Mouse (Mus musculus) layer of hippocampus, adult 9-10 months (tissue): ENCODE data around the gene Hnrnpll.

Experiments used
- DNase-seq: peaks from one replicate; pipeline ENCODE4 v3.0.0; 2022; ENCODE audit warnings: low spot score

The Hnrnpll gene

DNA sequence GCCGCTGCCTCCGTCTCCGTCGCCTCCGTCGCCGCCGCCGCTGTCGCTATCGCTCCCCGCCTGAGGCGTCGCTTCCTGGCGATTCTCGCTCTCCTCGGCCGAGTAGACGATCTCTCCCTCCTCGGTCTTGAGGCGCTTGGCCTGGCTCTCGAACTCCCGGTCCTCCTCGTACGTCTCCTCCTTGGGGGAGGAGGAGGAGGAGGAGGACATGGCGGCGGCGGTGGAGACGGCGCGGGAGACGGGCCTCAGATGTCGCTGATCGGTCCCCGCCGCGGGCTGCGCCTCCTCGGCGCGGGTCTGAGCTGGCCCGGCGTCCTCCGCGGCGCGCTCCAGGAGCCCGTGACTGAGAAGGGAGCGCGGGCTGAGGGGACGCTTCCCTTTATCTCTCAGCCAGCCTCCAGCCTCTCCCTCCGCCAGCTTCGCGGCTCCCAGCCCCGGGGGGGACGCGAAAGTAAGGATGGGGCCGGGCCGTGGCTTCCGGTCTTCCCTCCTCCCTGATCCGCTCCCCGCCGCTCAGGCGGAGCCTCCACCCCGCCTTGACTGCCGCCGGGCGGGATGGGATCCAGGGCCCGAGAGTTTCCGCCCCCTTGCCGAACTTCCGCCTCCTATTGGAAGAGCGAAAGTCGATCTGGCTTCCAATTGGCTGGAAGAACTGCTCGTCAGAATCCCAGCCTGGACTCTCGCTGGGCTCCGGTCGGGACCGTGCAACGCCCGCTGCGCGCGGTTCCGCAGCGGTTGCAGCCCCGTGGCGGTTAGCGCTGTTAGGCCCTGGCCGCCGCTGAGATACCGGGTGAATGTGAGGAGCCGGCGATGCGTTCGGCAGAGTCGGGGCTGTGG is at the start of gene Hnrnpll:
Gene Hnrnpll (minus strand): TSS at position 552 of the 837 bp plus-strand sequence.
- DNase-seq, result peak; percentile 97

DNA sequence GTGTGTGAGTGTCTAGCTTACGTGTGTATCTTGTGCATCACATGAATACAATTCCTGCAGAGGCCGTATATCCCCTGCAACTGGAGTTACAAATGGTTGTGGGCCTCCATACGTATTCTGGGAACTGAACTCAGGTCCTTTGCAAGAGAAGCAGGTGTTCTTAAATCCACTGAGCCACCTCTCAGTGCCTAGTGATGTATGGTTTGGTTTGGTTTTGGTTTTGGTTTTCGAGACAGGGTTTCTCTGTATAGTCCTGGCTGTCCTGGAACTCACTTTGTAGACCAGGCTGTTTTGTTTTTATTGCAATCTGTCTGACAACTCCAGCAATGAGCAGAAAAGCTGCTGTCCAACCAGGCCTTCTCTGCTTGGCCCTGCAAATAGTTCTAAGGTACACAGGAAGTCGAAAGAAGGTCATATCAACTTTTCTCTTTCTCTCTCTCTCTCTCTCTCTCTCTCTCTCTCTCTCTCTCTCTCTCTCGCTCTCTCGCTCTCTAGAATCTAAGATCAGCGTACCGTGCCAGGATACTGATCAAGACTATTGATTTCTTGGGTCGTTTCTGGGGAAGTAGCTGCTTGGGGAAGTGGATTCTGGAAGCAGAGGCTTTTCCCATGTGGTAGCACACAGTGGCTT is 43.3 kb upstream of the Hnrnpll start:
- no peak for DNase-seq

DNA sequence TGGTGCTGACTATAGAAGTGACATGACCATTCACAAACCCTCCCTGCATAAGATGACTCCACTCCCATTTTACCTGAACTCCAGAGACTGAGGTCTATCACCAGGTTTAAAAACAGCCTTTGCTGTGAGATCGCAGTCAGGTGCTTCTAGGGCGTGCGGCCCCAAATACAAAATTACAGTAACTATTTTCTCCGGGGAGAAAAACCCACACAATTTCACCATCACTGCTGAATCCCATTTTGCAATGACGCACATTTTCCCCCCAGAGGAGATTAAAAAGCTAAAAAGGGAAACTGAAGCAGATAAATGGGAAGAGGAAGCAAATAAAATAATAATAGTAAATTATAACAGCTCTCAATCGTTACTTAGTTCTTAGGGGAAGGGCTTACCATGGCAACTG is 37.7 kb upstream of the Hnrnpll start:
- DNase-seq, result no peak

- no peak for DNase-seq
Observed at GRCm38 (mm10) chr17:80097221-80097620, 35.1 kb upstream of the Hnrnpll start.

DNA sequence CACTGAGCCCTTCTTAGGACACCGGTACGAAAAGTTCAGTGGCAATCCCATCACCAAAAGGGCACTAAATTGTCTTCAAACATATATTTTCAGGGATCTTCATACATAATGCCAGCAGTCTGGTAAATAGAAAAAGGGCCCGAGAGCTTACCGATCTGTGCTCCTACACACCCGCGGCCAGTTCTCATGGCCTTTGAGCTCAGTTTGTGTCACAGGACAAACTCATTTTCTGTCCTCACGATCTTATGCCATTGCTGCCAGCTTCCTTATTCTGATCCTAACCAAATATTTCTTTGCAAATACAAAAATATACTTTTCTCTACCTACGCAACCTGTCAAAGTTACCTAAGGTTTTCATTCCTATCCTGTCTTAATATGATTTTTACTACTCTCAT is 34.6 kb upstream of the Hnrnpll start:
- no peak for DNase-seq

DNA sequence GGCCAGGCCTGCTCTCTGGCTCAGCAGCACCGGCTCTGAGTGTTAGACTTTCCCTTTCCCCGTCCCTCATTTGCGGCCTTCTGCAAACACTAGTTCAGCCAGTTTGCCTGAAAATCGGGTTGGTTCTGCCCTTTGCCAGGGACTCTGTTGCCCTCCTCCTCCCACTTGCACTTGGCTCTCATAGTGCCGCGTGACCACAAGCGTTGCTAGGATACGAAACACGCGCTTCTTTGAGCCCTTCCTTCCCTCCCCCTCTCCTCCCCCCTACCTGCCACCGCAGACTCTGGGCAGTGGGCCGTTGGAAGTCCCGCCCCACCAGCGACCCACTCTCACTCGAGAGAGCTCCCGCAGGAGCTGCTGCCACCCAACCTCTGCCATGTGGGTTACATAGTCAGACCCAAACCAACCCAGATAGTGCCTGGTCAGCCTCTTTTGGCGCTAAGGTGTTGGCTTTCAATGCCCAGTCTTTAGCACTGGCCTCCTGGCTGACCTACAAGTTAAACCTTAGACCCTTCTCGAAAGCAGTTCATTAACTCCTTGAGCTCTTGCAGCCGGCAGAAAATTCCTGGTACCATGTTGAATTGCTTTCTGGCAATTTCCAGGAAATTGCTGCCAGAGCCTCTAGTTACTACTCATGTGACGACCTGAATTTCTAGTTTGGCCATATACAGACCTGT is 34.0 kb upstream of the Hnrnpll start:
- no peak for DNase-seq

GRCm38 (mm10) chr17:80095254-80095899 is 33.2 kb upstream of the Hnrnpll start:
- no peak for DNase-seq

- DNase-seq, result no peak
Observed at GRCm38 (mm10) chr17:80091879-80092549, 29.9 kb upstream of the Hnrnpll start.

DNA sequence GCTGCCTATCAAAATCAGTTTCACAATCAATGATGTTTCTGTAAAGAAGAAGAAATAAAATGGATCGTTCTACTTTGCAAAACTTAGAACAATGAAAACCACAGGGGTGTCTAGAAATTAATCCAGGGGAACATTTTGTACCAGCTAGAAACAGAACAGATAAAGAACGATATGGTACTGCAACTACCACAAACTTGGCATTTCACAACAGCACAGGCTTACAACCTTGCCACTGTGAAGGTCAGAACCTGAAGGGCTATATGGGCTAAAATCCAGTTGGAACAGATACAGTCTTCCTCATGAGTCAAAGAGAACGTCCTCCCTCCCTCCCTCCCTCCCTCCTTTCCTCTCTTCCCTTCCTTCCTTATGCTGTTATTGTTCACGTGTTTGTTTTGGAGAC is 28.4 kb upstream of the Hnrnpll start:
- DNase-seq, result no peak

DNA sequence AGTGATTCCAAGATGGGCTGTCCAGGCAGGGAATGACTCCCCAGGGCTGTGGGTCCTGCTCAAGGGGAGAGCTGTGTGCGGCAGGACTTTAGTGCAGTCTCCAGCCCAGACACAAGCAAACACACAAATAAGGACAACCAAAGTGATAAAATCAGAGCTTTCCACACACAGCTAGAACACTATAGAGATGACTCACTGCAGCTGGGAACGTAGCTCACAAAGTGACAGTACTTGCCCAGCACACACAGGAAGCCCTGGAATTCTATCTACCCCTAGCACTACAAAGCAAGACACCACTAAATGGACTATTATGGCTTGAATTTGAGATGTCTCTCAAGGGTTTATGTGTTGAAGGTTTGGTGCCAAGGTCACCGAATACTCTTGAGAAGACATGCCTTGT is 26.0 kb upstream of the Hnrnpll start:
- DNase-seq, result no peak

DNA sequence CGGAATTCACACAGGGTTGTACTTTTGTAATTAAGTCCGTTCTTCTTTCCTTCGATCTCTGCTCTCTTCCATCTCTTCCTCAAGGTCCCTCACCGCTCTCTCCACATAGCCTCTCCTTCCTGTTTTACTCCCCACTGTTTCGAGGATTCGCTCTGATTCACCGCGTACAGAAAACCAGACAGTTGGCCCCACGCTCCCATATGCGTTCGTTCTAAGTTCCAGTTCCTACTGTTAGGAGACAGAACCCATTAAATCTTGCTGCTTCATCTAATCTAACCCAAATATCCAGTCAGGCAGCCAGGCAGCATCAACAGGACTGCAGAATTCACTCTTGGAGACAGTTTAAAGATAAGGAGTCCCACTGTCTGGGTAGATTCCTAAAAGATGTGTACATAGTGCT is 24.5 kb upstream of the Hnrnpll start:
- no peak for DNase-seq

GRCm38 (mm10) chr17:80084424-80084823 is 22.3 kb upstream of the Hnrnpll start:
- no peak for DNase-seq

GRCm38 (mm10) chr17:80083223-80083622 is 21.1 kb upstream of the Hnrnpll start:
- DNase-seq, result no peak

- no peak for DNase-seq
Observed at GRCm38 (mm10) chr17:80078726-80079125, 16.6 kb upstream of the Hnrnpll start.

DNA sequence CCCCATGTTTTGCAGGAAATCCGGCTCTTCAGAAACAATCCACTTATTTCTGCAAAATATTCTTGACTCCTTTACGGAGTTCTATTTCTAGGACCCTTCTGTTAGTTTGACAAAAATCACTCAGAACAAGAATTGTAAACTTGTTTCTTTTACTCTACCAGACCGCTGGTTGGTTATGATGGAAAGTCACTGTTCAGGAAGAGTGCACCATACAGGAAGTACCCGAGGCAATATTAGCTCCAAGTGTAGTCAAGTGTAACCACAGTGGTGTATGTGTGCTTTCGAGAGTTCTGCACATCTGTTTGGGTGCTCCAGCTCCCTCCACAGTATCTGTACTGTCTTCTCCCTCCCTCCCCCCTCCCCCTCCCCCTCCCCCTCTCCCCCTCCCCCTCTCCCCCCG is 5.1 kb upstream of the Hnrnpll start:
- no peak for DNase-seq

GRCm38 (mm10) chr17:80063840-80064495 is 1.8 kb upstream of the Hnrnpll start:
- no peak for DNase-seq

DNA sequence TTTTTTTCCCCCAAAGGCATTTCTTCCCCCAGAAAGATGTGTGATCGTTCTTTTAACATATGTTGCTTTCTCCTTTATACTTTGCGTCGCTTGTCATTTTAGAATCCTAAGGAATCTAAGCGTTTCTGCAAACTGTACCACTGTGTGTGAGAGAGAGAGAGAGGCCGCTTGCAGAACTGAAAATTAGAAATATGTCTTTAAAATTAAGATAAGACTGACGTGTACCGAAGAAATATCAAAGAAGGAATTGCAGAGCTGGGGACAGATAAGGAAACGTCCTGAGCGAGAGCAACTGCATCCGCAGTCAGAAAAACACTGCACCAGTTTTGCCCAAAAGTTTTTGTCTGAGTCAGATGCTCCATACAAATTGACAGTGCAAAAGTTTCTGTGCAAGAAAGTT is 1.3 kb upstream of the Hnrnpll start:
- DNase-seq, result no peak

DNA sequence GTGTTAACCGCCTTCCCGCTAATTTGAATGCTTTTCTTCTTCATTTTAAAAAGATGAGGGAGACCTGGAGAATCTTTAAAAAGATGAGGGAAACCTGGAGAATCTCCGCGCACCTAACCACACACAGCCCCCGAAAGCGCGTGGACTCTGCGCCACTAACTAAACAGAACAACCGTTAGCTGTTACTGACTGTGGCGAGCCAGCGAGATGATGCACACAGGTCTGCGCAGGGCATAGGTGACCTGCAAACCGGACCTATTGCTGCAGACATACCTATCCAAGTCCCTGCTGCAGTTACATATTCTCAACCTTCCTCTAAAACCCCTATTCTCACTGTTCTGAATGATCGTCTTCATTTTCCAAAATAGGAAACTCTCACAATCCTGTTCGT is 481 bp upstream of the Hnrnpll start:
- DNase-seq, result no peak

DNA sequence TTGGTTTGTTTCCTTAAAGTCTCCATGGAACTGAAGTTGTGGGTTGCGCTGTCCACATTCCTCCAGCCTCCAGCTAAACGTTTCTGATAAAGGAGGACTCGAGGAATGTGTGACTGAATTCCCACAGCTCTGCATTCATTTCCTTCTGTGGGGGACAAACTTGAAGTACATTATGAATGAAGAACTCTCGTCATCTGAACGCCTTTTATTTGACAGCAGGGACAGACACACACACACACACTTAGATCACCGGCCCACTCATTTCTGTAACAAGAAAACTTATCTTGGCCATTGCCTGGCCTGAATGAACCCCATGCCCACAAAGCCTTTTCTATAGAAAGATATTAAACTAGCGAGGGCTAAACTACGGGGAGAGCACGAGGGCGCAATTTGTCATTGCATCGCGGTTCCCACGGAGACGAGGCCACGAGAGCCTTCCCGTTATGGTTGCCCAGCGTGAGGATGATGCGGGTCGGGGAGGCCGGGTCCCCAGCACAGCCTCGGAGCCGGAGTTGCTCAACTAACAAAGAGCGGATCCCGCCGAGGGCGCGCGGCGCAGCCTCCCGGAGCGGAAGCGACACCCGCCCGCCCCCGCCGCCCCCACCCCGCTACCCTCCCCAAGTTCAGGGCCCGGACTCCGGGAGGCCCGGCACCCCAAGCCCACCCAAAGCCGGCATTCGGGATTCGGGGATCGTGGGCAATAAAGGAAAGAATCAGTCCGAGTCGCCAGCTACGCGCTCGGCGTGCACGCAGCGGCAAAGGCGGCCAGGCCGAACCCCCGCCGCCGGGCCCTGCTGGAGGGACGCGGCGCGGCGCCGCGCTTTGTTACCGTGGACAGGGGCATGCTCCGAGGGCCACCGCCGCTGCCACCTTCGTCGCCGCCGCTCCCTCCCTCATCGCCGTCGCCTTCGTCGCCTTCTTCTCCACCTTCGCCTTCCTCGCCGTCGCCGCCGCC is 1.0 kb downstream of the Hnrnpll start:
- DNase-seq, result no peak

GRCm38 (mm10) chr17:80060151-80060550 is 2.0 kb downstream of the Hnrnpll start:
- DNase-seq, result no peak
